Mouse (Mus musculus) cerebellum, adult (tissue): ENCODE results near the gene Zfp629.
"Not testable (repeated sequence)": the region's sequence is repeated elsewhere in the genome, so short reads cannot be mapped to it uniquely, and the experiment has no call there.

Experiments
- ATAC-seq: cut with Nextera tagmentation; 2 replicates; pipeline ENCODE4 v1.9.2; 2017; ENCODE audit warnings: mild to moderate bottlenecking, moderate library complexity, mixed read lengths; ENCODE audit not compliant: insufficient number of reproducible peaks, low FRiP score, low TSS enrichment

Zfp629 gene

DNA sequence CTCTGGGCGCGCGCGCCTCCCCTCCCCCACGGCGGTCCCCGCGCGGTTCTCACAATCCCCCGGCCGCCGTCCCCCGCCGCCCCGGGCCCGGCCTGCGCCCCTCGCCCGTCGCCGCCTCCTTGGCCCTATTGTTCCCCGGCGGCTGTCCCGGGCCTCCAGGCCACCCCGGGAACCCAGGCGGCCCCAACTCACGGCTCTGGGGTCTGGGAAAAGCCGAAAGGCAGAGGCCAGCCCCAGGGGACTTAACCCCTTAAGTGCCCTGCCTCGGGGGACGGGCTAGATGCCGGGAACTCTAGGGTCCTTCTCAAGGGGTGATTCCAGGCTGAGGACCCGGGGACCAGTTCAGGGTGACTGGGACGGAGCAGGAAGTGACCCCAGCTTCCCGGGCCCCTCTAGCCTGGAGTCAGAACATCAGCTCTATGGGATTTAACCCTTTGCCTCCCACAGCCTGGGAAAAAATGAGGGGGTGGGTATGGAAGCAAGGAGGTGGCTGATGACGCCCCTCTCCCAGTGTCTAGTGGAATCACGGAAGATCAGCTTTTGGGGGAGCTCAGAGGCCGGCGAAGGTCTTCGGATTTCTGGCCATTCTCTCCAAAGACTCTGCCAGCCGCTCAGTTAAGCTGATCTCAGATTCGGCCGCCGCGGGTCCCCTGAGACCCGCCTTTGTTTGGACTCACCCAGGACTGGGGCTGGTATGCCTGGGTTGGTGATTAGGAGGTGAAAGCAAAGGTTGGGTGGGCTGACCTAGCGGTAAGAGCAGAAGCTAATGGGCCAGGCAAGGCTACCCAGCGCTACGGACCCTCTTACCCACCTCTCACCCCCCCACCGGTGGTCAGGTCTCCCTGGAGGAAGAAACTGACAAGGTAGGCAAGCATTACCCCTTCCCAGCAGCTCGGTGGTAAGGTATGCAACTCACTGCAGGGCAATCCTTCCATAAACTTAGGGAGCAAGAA lies at the start of gene Zfp629:
Gene Zfp629 (minus strand): TSS at position 907 of the 953 bp plus-strand sequence.
- ATAC-seq = peak; percentile 81; the same call in 1 of the 2 replicates

GRCm38 (mm10) chr7:127662926-127663325 lies 47.3 kb upstream of the Zfp629 start:
- ATAC-seq = no peak

- no peak for ATAC-seq
Measured at GRCm38 (mm10) chr7:127661833-127662232, 46.2 kb upstream of the Zfp629 start.

GRCm38 (mm10) chr7:127660882-127661281 lies 45.3 kb upstream of the Zfp629 start:
- no peak for ATAC-seq

DNA sequence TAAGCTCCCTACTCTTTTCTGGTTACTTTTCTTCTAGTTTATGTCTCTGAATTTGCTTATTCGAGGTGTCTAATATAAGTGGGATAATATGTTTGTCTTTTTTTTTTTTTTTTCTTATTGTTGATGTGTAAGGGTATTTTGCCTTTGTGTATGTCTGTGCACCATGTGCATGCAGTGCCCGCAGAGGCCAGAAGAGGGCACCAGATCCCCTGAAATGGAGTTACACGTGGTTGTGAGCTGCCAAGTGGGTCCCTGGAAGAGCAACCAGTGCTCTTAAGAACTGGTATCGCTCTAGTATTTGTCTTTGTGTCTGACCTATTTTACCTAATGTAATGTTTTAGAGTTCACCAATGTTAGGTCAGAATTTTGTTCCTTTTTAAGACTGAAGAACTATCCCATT lies 41.3 kb upstream of the Zfp629 start:
- ATAC-seq = no peak

GRCm38 (mm10) chr7:127654318-127654717 lies 38.7 kb upstream of the Zfp629 start:
- ATAC-seq = no peak

DNA sequence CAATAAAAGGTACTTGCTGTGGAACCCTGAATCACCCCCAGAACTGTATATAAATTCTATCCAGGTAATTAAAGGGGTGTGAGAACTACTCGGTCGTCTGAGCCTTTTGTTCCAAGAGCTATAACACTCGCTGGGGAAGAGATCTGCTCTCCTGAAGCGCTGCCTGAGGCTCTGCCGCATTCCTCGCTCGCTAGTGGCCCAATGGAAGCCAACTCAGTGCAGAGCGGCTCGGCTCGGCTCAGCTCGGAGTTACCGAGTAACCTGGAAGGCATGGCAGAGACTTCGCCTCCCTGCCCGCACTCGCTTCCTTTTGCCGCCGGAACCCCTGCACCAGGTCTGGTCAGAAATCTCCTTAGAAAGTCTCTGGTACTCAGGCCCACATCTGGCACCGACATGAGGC lies 36.5 kb upstream of the Zfp629 start:
- ATAC-seq = no peak

DNA sequence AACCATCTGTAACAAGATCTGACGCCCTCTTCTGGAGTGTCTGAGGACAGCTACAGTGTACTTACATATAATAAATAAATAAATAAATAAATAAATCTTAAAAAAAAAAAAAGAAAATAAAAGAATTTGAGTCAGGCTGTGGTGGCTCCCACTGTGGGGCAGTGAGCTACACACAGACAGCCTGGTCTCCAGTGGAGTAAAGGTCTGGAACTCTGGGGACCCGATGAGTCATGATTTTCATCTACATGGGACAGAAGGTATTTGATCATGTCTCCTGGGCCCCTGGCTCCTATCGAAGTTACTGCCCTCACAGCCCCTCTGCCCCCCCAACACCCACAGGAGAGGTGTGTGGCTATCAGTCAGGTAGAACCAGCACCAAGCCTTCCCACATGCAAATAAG lies 36.0 kb upstream of the Zfp629 start:
- no peak for ATAC-seq

- no peak for ATAC-seq
Measured at GRCm38 (mm10) chr7:127649206-127649605, 33.6 kb upstream of the Zfp629 start.

DNA sequence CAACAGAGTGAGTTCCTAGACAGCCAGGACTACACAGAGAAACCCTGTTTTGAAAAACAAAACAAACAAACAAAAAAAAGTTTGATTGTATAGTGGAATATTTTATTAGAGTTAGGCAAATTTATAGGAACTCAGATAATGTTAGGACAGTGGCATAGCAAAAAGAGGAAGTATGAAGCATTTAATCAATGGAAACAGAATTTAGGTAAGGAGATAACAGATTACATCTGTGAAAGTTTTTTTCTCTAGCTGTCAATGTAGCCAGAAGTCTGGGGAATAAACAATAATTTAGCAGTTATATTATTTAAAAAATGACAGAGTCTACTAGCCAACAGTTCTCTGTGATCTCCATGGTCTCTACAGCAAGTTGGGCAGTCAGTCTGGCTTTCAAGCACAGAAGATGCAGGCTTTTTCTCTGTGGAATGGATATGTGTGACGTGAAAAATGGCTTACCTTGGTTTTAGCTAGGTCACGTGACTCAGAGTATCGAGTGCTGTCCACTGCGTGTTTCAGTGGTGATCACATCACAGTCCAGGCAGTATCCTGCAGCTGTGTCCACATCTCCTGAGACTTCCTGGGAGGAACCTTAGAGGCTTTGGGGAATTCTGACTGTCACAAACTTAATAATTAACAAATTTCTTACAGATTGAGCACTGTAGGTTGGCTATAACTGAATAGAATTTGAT lies 33.1 kb upstream of the Zfp629 start:
- ATAC-seq = no peak

DNA sequence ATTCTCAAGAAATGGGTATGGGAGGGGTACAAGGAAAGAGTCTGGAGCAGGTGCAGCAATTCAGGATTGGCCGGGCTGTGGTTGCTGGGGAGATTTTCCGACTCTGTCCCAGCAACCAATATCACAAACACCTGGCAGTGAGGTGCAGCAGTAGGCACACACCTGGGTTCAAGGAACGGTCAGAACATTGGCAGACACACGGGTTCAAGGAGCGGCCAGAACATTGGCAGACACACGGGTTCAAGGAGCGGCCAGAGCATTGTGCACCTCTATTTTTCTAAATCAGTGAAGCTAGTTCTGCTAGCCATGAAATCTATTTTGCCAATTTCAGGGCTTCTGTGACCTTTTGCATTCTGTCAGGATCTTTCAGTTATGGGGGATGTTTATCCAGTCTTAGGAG lies 32.0 kb upstream of the Zfp629 start:
- not testable (repeated sequence) for ATAC-seq

- no peak for ATAC-seq
Measured at GRCm38 (mm10) chr7:127646363-127646762, 30.8 kb upstream of the Zfp629 start.

DNA sequence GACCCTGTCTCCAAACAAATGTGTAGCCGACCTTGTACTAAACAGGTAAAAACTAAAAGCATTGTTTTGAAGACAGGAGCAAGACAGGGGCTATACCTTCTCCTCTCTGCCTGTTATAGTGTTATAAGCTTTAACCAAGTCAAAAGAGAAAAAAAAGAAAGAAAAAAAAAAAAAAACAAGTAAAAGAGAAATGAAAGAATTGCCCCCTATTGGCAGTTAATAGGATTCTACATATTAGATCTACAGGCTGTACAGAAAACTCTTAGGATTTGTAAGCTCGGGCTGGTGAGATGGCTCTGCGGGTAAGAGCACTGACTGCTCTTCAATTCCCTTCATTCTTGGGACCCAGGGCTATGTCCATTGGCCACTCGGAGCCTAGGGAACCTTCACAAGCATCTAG lies 26.7 kb upstream of the Zfp629 start:
- no peak for ATAC-seq

GRCm38 (mm10) chr7:127641260-127641659 lies 25.7 kb upstream of the Zfp629 start:
- ATAC-seq = no peak

DNA sequence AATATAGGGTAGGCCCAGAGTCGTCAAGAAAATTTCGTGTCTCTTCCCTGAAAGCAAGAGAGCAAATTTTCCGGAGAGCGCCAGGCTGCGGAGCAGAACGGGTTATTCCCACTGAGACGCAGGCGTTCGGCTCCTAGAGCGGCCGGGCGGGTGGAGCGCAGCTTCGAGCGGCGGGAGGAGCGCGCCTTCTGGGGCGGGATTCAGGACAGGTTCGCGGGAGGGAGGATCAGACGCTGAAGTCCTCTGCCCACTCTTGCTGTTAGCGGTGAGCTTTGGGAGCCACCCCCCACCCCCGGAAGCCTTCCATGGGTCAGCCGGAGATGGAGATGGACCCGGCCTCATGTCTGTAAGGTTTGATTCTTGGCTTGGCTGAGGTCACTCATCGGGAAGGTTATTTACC lies 21.4 kb upstream of the Zfp629 start:
- ATAC-seq = peak; percentile 90; the same call in 1 of the 2 replicates

- ATAC-seq = no peak
Measured at GRCm38 (mm10) chr7:127631416-127631815, 15.8 kb upstream of the Zfp629 start.

GRCm38 (mm10) chr7:127628646-127629045 lies 13.0 kb upstream of the Zfp629 start:
- ATAC-seq = no peak

- ATAC-seq = no peak
Measured at GRCm38 (mm10) chr7:127626471-127626870, 10.9 kb upstream of the Zfp629 start.

DNA sequence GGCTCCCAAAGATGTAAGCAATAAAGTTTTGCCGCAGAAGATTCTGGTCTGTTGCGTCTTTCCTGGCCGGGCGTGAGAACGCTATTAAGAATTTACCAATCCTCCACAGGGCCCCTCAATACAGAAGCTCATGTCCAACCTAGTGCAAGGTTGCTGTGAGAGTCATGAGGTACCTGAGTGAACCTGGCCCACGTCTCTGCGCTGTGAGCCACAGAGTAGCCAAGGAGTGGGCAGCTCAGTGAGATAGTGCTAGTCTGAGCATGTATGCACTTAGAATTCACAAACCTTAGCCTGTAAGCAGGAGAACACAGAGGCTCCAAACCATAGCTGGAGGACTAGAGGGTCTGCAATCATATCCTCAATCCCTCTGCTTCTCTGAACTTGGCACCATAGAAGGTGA lies 10.4 kb upstream of the Zfp629 start:
- no peak for ATAC-seq

DNA sequence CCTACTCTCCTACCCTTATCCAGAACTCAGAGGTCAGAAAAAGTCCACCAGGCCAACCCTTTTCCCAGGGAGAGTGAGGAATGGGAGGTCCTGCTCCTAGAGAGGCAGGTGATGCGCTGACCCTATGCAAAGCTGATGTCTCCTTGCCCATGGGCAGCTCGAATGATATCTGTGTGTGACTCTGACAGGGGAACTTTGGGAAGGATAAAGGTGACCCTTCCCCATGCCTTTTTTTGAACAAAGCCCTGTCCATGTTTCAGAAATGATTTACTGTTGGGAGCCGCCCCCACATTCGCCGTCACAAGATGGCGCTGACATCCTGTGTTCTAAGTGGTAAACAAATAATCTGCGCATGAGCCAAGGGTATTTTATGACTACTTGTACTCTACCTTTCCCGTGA lies 2.8 kb upstream of the Zfp629 start:
- ATAC-seq = not testable (repeated sequence)

DNA sequence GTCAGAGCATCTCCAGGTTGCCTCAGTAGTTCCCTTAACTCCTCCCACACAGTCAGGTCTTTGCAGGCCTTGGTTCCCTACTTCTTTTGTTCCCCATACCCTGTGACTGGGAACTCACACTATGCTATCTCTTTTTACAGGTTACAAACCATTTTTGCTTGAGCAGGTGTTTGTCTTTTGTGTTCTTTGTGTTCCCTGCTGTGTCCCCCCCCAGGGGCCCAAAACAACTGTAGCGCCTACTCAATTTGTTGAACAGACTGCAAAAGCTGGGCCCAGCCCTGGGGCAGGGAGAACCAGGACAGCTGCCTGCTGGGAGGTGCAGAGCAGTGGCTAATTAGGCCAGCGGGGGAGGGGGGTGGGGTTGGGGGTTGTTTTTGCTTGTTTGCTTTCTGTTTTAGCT lies 2.4 kb upstream of the Zfp629 start:
- no peak for ATAC-seq
